Mouse (Mus musculus) erythroblast, embryonic 14.5 days (primary cell): Measurements from ENCODE around the gene Pdgfd. TPM values are rescaled to one million over a fixed set of nuclear protein-coding genes. Genes with fewer than 3 reads are reported as not detected.

Source experiments
- H3K27me3 ChIP-seq: 2 replicates; pipeline ENCODE4 v1.6.1; 2012; ENCODE audit warnings: inconsistent platforms; ENCODE audit not compliant: control insufficient read depth
- H3K36me3 ChIP-seq: 2 replicates; pipeline ENCODE4 v1.6.1; 2012; ENCODE audit warnings: mild to moderate bottlenecking, inconsistent platforms; ENCODE audit not compliant: control insufficient read depth
- H3K4me1 ChIP-seq: 2 replicates; pipeline ENCODE4 v1.6.1; 2012; ENCODE audit warnings: inconsistent platforms; ENCODE audit not compliant: control insufficient read depth
- H3K4me3 ChIP-seq: replicated peaks from 2 replicates; pipeline ENCODE3; 2012; ENCODE audit warnings: moderate library complexity, mild to moderate bottlenecking, inconsistent platforms
- H3K9me3 ChIP-seq: 2 replicates; pipeline ENCODE4 v1.6.1; 2012; ENCODE audit warnings: low read length, inconsistent platforms, mixed read lengths; ENCODE audit not compliant: control insufficient read depth
- GATA1 ChIP-seq: IDR thresholded peaks from 2 replicates; pipeline ENCODE4 v1.6.1; 2012; ENCODE audit warnings: low read length, inconsistent platforms, mixed read lengths
- TAL1 ChIP-seq: IDR thresholded peaks from 3 replicates; pipeline ENCODE4 v1.6.1; 2012; ENCODE audit warnings: low read length, inconsistent platforms, mixed read lengths
- polyA plus RNA-seq: library from polyadenylated mRNA; stranded (reverse); fragments of >175 nt; gene quantifications from 2 replicates; pipeline ENCODE4 v1.2.3, GENCODE M21; 2012

Pdgfd gene
- polyA plus RNA-seq, 1 experiment = not detected

- Histone ChIP-seq H3K4me1 (no peaks in the 10 kb centered on the region), H3K36me3 (no peaks in the 10 kb centered on the region), H3K4me3 (no peak overlapping the region), H3K27me3 (no peaks in the 10 kb centered on the region), H3K9me3 (no peaks in the 10 kb centered on the region)
- no peak for TF ChIP-seq TAL1
- TF ChIP-seq GATA1 = no peak
These were observed 233.4 kb downstream of the Pdgfd start for GRCm38 (mm10) chr9:6401764-6402163.

- Histone ChIP-seq H3K4me1 (no peaks in the 10 kb centered on the region), H3K4me3 (no peak overlapping the region), H3K27me3 (no peaks in the 10 kb centered on the region), H3K36me3 (no peaks in the 10 kb centered on the region), H3K9me3 (no peaks in the 10 kb centered on the region)
- no peak for TF ChIP-seq TAL1
- TF ChIP-seq GATA1 = no peak
These were observed 238.2 kb downstream of the Pdgfd start for GRCm38 (mm10) chr9:6406535-6406934.

- no peak for TF ChIP-seq GATA1
- TF ChIP-seq TAL1 = no peak
- H3K4me3 ChIP-seq = no peak overlapping the region
- no peaks in the 10 kb centered on the region for H3K4me1 ChIP-seq
- H3K27me3 ChIP-seq = no peaks in the 10 kb centered on the region
- no peaks in the 10 kb centered on the region for H3K36me3 ChIP-seq
- H3K9me3 ChIP-seq = no peaks in the 10 kb centered on the region
These were observed 239.6 kb downstream of the Pdgfd start for GRCm38 (mm10) chr9:6407972-6408371.

GRCm38 (mm10) chr9:6424606-6425005, 256.2 kb downstream of the Pdgfd start:
- Histone ChIP-seq H3K9me3 (no peaks in the 10 kb centered on the region), H3K36me3 (no peaks in the 10 kb centered on the region), H3K27me3 (no peaks in the 10 kb centered on the region), H3K4me1 (no peaks in the 10 kb centered on the region), H3K4me3 (no peak overlapping the region)
- no peak for TF ChIP-seq GATA1

Other genes starting within 250 kb of the Pdgfd start
- 0.01 TPM in 1 of 2 replicates, not detected in the other for gene Ddi1, start 101.3 kb downstream of the Pdgfd start, polyA plus RNA-seq